In genomic region chr1:54825718-54826425, GRCm38 (mm10) we compare ENCODE assay signal across 16 mouse cellular contexts.
A peak's percentile ranks its signal among the peaks of the same experiment; 100 is the strongest.
DNase-seq lines count a peak whose midpoint lies in the region; ATAC-seq and TF ChIP-seq lines count a peak whose summit lies in the region.
"Had no signal": no experiment of that assay in that cellular context is flagged by ENCODE, and none has a peak within 500 bp of the region (broad histone marks: within the 10 kb centered on the region; RNA-seq: fewer than 3 reads in every experiment).

No protein-coding gene starts in this region.

- peak overlapping the region; percentile 27 for H3K27ac ChIP-seq in heart, adult 2 months
- peak overlapping the region; percentile 81 for H3K27ac ChIP-seq in kidney, adult 2 months (ENCODE audit: insufficient read depth, low read depth, low read length)
- H3K27ac ChIP-seq in midbrain, embryonic 11.5 days (ENCODE audit: low read depth, low read length): no peak overlapping the region
- no peak overlapping the region for H3K27ac ChIP-seq in midbrain, postnatal 0 days (ENCODE audit: low read depth, low read length)
- H3K27ac ChIP-seq: hindbrain, embryonic 12.5 days; intestine, embryonic 15.5 days; layer of hippocampus, adult 2 months; left cerebral cortex, adult 2 months; limb, embryonic 15.5 days; midbrain, embryonic 15.5 days had no signal

- no peaks in the 10 kb centered on the region for H3K27me3 ChIP-seq in heart, adult 2 months (ENCODE audit: control insufficient read depth, insufficient read depth, low read length)
- no peaks in the 10 kb centered on the region for H3K27me3 ChIP-seq in kidney, adult 2 months (replicated peaks; ENCODE audit: control insufficient read depth, insufficient read depth, low read length)
- H3K27me3 ChIP-seq in midbrain, embryonic 11.5 days (ENCODE audit: control insufficient read depth, insufficient read depth, low read length): no peaks in the 10 kb centered on the region
- no peaks in the 10 kb centered on the region for H3K27me3 ChIP-seq in midbrain, postnatal 0 days (ENCODE audit: insufficient read depth, low read length)
- H3K27me3 ChIP-seq: hindbrain, embryonic 12.5 days; intestine, embryonic 15.5 days; limb, embryonic 15.5 days; midbrain, embryonic 15.5 days had no signal

- TF ChIP-seq CTCF in heart, adult 2 months (IDR thresholded peaks at IDR 0.05): no peak
- no peak for TF ChIP-seq CTCF in kidney, adult 2 months (conservative IDR thresholded peaks at IDR 0.05; ENCODE audit: insufficient read depth, insufficient read length, low read depth, low read length)
- no peak for TF ChIP-seq CTCF in midbrain, postnatal 0 days (IDR thresholded peaks at IDR 0.05)

- H3K79me2 ChIP-seq in heart, adult 2 months (replicated peaks; ENCODE audit: control insufficient read depth, insufficient read depth, low read length): no peaks in the 10 kb centered on the region

- no peak for ATAC-seq in midbrain, embryonic 11.5 days (ENCODE audit: low FRiP score)
- no peak for ATAC-seq in midbrain, postnatal 0 days (ENCODE audit: low FRiP score)
- ATAC-seq in megakaryocyte, adult 5-6 weeks (ENCODE audit: poor library complexity, severe bottlenecking): peak; percentile 53
- ATAC-seq: forebrain, postnatal 0 days; midbrain, embryonic 15.5 days had no signal

- no peak for TF ChIP-seq POLR2A in heart, adult 2 months (IDR thresholded peaks at IDR 0.05; ENCODE audit: insufficient read depth, low read depth, low read length)
- no peak for TF ChIP-seq POLR2A in kidney, adult 2 months (IDR thresholded peaks at IDR 0.05; ENCODE audit: low read depth, low read length)

- peaks cover 4% of the 10 kb centered on the region; the same call in 1 of the 2 replicates for H3K36me3 ChIP-seq in heart, adult 2 months (ENCODE audit: control insufficient read depth, insufficient read depth, low read length)
- no peaks in the 10 kb centered on the region for H3K36me3 ChIP-seq in kidney, adult 2 months (ENCODE audit: control insufficient read depth, insufficient read depth, low read length)
- no peaks in the 10 kb centered on the region for H3K36me3 ChIP-seq in midbrain, embryonic 11.5 days (ENCODE audit: control insufficient read depth, insufficient read depth, low read length)
- no peaks in the 10 kb centered on the region; the same call in 1 of the 2 replicates for H3K36me3 ChIP-seq in midbrain, postnatal 0 days (ENCODE audit: insufficient read depth, low read length)
- H3K36me3 ChIP-seq: hindbrain, embryonic 12.5 days; intestine, embryonic 15.5 days; limb, embryonic 15.5 days; midbrain, embryonic 15.5 days had no signal

- intact Hi-C loops in heart, adult 2 months (cut with DNase I): loop anchor here (5.0 kb wide), 2 partner anchors 34 to 144 kb away; no protein-coding TSS in a partner anchor
- intact Hi-C loops in heart, postnatal 36 days (cut with DNase I): loop anchor here (5.0 kb wide), 1 partner anchor 69 kb away; no protein-coding TSS in a partner anchor

- no peak overlapping the region for H3K4me2 ChIP-seq in midbrain, embryonic 11.5 days
- no peak overlapping the region for H3K4me2 ChIP-seq in midbrain, postnatal 0 days (ENCODE audit: low read depth, low read length, poor library complexity, severe bottlenecking)
- H3K4me2 ChIP-seq: hindbrain, embryonic 12.5 days; intestine, embryonic 15.5 days; limb, embryonic 15.5 days; midbrain, embryonic 15.5 days had no signal

- H3K9me3 ChIP-seq in midbrain, embryonic 11.5 days (ENCODE audit: control insufficient read depth, low read length): no peaks in the 10 kb centered on the region
- no peaks in the 10 kb centered on the region for H3K9me3 ChIP-seq in midbrain, postnatal 0 days (ENCODE audit: low read length)
- H3K9me3 ChIP-seq: hindbrain, embryonic 12.5 days; intestine, embryonic 15.5 days; limb, embryonic 15.5 days; midbrain, embryonic 15.5 days had no signal

- H3K4me3 ChIP-seq in heart, adult 2 months: no peak overlapping the region
- no peak overlapping the region for H3K4me3 ChIP-seq in kidney, adult 2 months (ENCODE audit: insufficient read depth, low read depth, low read length)
- no peak overlapping the region for H3K4me3 ChIP-seq in midbrain, embryonic 11.5 days (ENCODE audit: low read depth, low read length)
- no peak overlapping the region for H3K4me3 ChIP-seq in midbrain, postnatal 0 days (ENCODE audit: low read depth, low read length)
- H3K4me3 ChIP-seq: hindbrain, embryonic 12.5 days; intestine, embryonic 15.5 days; layer of hippocampus, adult 2 months; left cerebral cortex, adult 2 months; limb, embryonic 15.5 days; midbrain, embryonic 15.5 days had no signal

- no peak for DNase-seq in heart, adult 2 months
- no peak for DNase-seq in heart, postnatal 36 days
- no peak for DNase-seq in kidney, adult 2 months
- no peak for DNase-seq in kidney, postnatal 10 days
- DNase-seq in midbrain, embryonic 11.5 days (ENCODE audit: low spot score, missing footprints): peak; percentile 47
- no peak for DNase-seq in midbrain, postnatal 0 days (ENCODE audit: low spot score)
- DNase-seq in layer of hippocampus, adult 11-12 months (ENCODE audit: low spot score): no peak
- DNase-seq: forebrain, postnatal 0 days; thymus, adult 2 months had no signal

- WGBS in heart, adult 2 months: 72% methylated on average over 6 of the region's 6 CpGs
- 63% methylated on average over 6 of the region's 6 CpGs for WGBS in kidney, adult 2 months
- 79% methylated on average over 6 of the region's 6 CpGs for WGBS in midbrain, embryonic 11.5 days
- 79% methylated on average over 6 of the region's 6 CpGs for WGBS in midbrain, postnatal 0 days

- TF ChIP-seq EP300 in heart, adult 2 months (IDR thresholded peaks at IDR 0.05; ENCODE audit: insufficient read depth, low read depth, low read length): no peak

- no peak overlapping the region for H3K9ac ChIP-seq in heart, adult 2 months (ENCODE audit: low read depth, low read length)
- no peak overlapping the region for H3K9ac ChIP-seq in midbrain, embryonic 11.5 days (ENCODE audit: low read length)
- H3K9ac ChIP-seq in midbrain, postnatal 0 days (replicated peaks; ENCODE audit: low read length, poor library complexity, severe bottlenecking): no peak overlapping the region
- H3K9ac ChIP-seq: forebrain, postnatal 0 days; hindbrain, embryonic 12.5 days; intestine, embryonic 15.5 days; limb, embryonic 15.5 days; midbrain, embryonic 15.5 days had no signal

- H3K4me1 ChIP-seq in heart, adult 2 months (ENCODE audit: control insufficient read depth, insufficient read depth, low read length): peaks cover 21% of the 10 kb centered on the region
- peaks cover 37% of the 10 kb centered on the region for H3K4me1 ChIP-seq in kidney, adult 2 months (ENCODE audit: control insufficient read depth, insufficient read depth, low read length)
- H3K4me1 ChIP-seq in midbrain, embryonic 11.5 days (ENCODE audit: control insufficient read depth, insufficient read depth, low read length): no peaks in the 10 kb centered on the region
- no peaks in the 10 kb centered on the region for H3K4me1 ChIP-seq in midbrain, postnatal 0 days (ENCODE audit: insufficient read depth, low read length)
- H3K4me1 ChIP-seq: hindbrain, embryonic 12.5 days; midbrain, embryonic 15.5 days had no signal

Comparison
In these comparisons a context has a peak if more than half of its experiments do, and no peak if none do; other contexts are left out.
1. H3K27ac ChIP-seq: peak in heart, adult 2 months (single experiment) and kidney, adult 2 months (single experiment); none in midbrain, embryonic 11.5 days (single experiment) and midbrain, postnatal 0 days (single experiment).